ENCODE assay signal across 20 mouse cellular contexts in the genomic region with DNA sequence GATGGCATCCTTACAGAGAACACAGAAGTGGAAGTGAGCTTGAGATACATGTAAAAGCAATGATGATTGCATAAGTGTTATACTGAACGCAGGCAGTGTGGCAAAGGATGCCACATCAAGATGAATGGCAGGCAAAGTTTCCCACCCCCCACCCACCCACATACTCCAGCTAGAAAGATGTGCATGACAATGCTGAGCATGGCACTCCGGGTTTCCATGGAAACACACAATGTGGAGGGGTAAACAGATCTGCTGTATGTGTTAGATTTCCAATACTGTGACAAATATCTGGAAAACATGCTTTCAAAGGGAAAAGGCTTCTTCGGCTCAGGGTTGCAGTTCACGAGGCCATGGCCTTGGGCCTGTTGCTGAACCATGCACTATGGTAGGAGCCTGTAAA.
DNase-seq lines count a peak whose midpoint lies in the region; ATAC-seq and TF ChIP-seq lines count a peak whose summit lies in the region.
"Had no signal": no experiment of that assay in that cellular context is flagged by ENCODE, and none has a peak within 500 bp of the region (broad histone marks: within the 10 kb centered on the region; RNA-seq: fewer than 3 reads in every experiment).

No protein-coding gene starts in this region.

- TF ChIP-seq CTCF in gastrocnemius, adult 2 months (IDR thresholded peaks at IDR 0.05): no peak

- ATAC-seq in megakaryocyte progenitor cell, adult 5-6 weeks (replicated peaks; ENCODE audit: poor library complexity): no peak
- ATAC-seq: liver, embryonic 12.5 days; midbrain, embryonic 16.5 days had no signal

- peak; percentile 29 for DNase-seq in heart, adult 11 months
- no peak for DNase-seq in heart, postnatal 36 days
- DNase-seq in left cerebral cortex, postnatal 25 days (ENCODE audit: low spot score in 2 of 2): peak; percentile 15 to 26
- DNase-seq in left cerebral cortex, postnatal 36 days (ENCODE audit: low spot score in 2 of 2): no peak
- peak; percentile 47 for DNase-seq in brain, embryonic 18.5 days (ENCODE audit: low read depth, low spot score)
- DNase-seq in layer of hippocampus, adult 9-10 months (ENCODE audit: low spot score): peak; percentile 13
- no peak for DNase-seq in gastrocnemius, adult 2 months
- DNase-seq: adrenal gland, postnatal 25 days; cerebellum, adult 9-11 months; gastrocnemius, postnatal 25 days; kidney, adult 18-20 months; kidney, postnatal 14 days; left cerebral cortex, postnatal 4 days; lung, embryonic 14.5 days; thymus, postnatal 36 days had no signal

- H3K27ac ChIP-seq in gastrocnemius, adult 2 months: no peak overlapping the region
- H3K27ac ChIP-seq: embryonic facial prominence, embryonic 15.5 days; liver, embryonic 12.5 days; macrophage had no signal

- intact Hi-C loops in heart, postnatal 36 days (cut with DNase I): loop anchor here (5.0 kb wide), 1 partner anchor 419 kb away; no protein-coding TSS in a partner anchor
- intact Hi-C loops in left cerebral cortex, postnatal 25 days (cut with DNase I): no loop called here
- intact Hi-C loops in left cerebral cortex, postnatal 36 days (cut with DNase I): no loop called here
- intact Hi-C loops in gastrocnemius, adult 2 months (cut with DNase I): no loop called here

- no peak overlapping the region for H3K4me3 ChIP-seq in gastrocnemius, adult 2 months
- H3K4me3 ChIP-seq: embryonic facial prominence, embryonic 15.5 days; liver, embryonic 12.5 days had no signal

Comparison
In these comparisons a context has a peak if more than half of its experiments do, and no peak if none do; other contexts are left out.
1. DNase-seq: peak in heart, adult 11 months (single experiment), left cerebral cortex, postnatal 25 days (2 of 2), brain, embryonic 18.5 days (single experiment) and layer of hippocampus, adult 9-10 months (single experiment); none in heart, postnatal 36 days (0 of 2), left cerebral cortex, postnatal 36 days (0 of 2) and gastrocnemius, adult 2 months (single experiment).